In the genomic region with DNA sequence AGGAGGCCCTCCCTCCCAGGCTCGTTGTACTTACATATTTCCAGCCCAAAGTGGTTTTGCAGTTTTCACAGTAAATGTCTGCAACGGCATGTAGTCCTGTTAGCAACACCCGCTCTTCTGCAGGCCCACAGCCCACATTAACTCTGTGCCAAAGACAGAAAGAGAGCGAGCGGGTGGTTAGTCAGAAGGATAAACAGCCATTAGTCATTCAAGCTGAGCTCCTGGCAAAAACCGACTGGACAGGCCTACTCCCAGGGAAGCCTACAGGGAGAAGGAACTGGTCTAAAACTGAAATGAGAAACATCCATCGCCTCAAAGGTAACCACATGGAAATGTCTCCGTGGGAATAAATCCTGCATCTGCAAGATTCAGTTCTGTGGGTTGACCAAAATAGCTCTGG, we compare ENCODE assay signal across 11 mouse cellular contexts. TPM values are rescaled to one million over a fixed set of nuclear protein-coding genes. Genes with fewer than 3 reads are reported as not detected.
DNase-seq lines count a peak whose midpoint lies in the region; ATAC-seq and TF ChIP-seq lines count a peak whose summit lies in the region.
"Had no signal": no experiment of that assay in that cellular context is flagged by ENCODE, and none has a peak within 500 bp of the region (broad histone marks: within the 10 kb centered on the region; RNA-seq: fewer than 3 reads in every experiment).

No protein-coding gene starts in this region.

- WGBS in lung, embryonic 14.5 days: 46% methylated on average over 8 of the region's 8 CpGs
- 38% methylated on average over 8 of the region's 8 CpGs for WGBS in intestine, embryonic 15.5 days
- WGBS in hindbrain, embryonic 11.5 days: 81% methylated on average over 8 of the region's 8 CpGs

- H3K9me3 ChIP-seq in lung, embryonic 14.5 days (ENCODE audit: low read depth, low read length): no peaks in the 10 kb centered on the region
- no peaks in the 10 kb centered on the region for H3K9me3 ChIP-seq in intestine, embryonic 15.5 days
- H3K9me3 ChIP-seq in hindbrain, embryonic 11.5 days (ENCODE audit: control insufficient read depth, low read length): no peaks in the 10 kb centered on the region
- H3K9me3 ChIP-seq: G1E; limb, embryonic 15.5 days had no signal

- no peak for TF ChIP-seq CTCF in lung, embryonic 14.5 days (IDR thresholded peaks at IDR 0.05; ENCODE audit: low read depth)

- H3K9ac ChIP-seq in lung, embryonic 14.5 days: no peak overlapping the region
- no peak overlapping the region for H3K9ac ChIP-seq in intestine, embryonic 15.5 days
- H3K9ac ChIP-seq in hindbrain, embryonic 11.5 days (ENCODE audit: low read depth, low read length): no peak overlapping the region
- H3K9ac ChIP-seq: limb, embryonic 15.5 days had no signal

- H3K4me1 ChIP-seq in lung, embryonic 14.5 days (ENCODE audit: insufficient read depth): peaks cover 5% of the 10 kb centered on the region
- H3K4me1 ChIP-seq in intestine, embryonic 15.5 days (replicated peaks): peaks cover 9% of the 10 kb centered on the region; the same call in 1 of the 2 replicates
- peaks cover 7% of the 10 kb centered on the region; the same call in 1 of the 2 replicates for H3K4me1 ChIP-seq in hindbrain, embryonic 11.5 days (replicated peaks; ENCODE audit: control insufficient read depth, insufficient read depth, low read length)

- H3K4me2 ChIP-seq in lung, embryonic 14.5 days: no peak overlapping the region
- no peak overlapping the region for H3K4me2 ChIP-seq in intestine, embryonic 15.5 days (replicated peaks)
- H3K4me2 ChIP-seq in hindbrain, embryonic 11.5 days (replicated peaks; ENCODE audit: low read depth, low read length): no peak overlapping the region
- H3K4me2 ChIP-seq: limb, embryonic 15.5 days had no signal

- no peak overlapping the region for H3K4me3 ChIP-seq in lung, embryonic 14.5 days (ENCODE audit: low read depth, low read length)
- no peak overlapping the region for H3K4me3 ChIP-seq in intestine, embryonic 15.5 days (replicated peaks)
- no peak overlapping the region for H3K4me3 ChIP-seq in hindbrain, embryonic 11.5 days (ENCODE audit: low read depth, low read length)
- H3K4me3 ChIP-seq: limb, embryonic 15.5 days had no signal

- peak; percentile 60; the same call in 1 of the 2 replicates for ATAC-seq in lung, embryonic 14.5 days (ENCODE audit: insufficient read depth)
- ATAC-seq in intestine, embryonic 15.5 days: peak; percentile 55
- ATAC-seq in hindbrain, embryonic 11.5 days (ENCODE audit: low FRiP score): no peak

- H3K27ac ChIP-seq in lung, embryonic 14.5 days (ENCODE audit: low read depth): peak overlapping the region; percentile 64; the same call in 1 of the 2 replicates
- peak overlapping the region; percentile 44 for H3K27ac ChIP-seq in intestine, embryonic 15.5 days
- no peak overlapping the region for H3K27ac ChIP-seq in hindbrain, embryonic 11.5 days (ENCODE audit: low read depth, low read length)

- DNase-seq in adrenal gland, adult (ENCODE audit: inconsistent age in 2 of 2, low spot score in 1 of 2): peak; percentile 37 to 74
- DNase-seq in adrenal gland, postnatal 10 days: no peak
- peak; percentile 76 for DNase-seq in lung, embryonic 14.5 days
- DNase-seq in lung, postnatal 25 days (ENCODE audit: low spot score): no peak
- DNase-seq in right cerebral cortex, postnatal 25 days: peak; percentile 75
- no peak for DNase-seq in cerebellum, adult 11 months
- DNase-seq in hindbrain, embryonic 11.5 days (ENCODE audit: low spot score): no peak
- DNase-seq: cerebellum, adult 9-10 months had no signal

- H3K27me3 ChIP-seq in lung, embryonic 14.5 days (ENCODE audit: insufficient read depth, low read length): no peaks in the 10 kb centered on the region
- no peaks in the 10 kb centered on the region for H3K27me3 ChIP-seq in intestine, embryonic 15.5 days (replicated peaks)
- no peaks in the 10 kb centered on the region for H3K27me3 ChIP-seq in hindbrain, embryonic 11.5 days (ENCODE audit: control insufficient read depth, insufficient read depth, low read length)
- H3K27me3 ChIP-seq: limb, embryonic 15.5 days had no signal

- peaks cover 32% of the 10 kb centered on the region; the same call in 1 of the 2 replicates for H3K36me3 ChIP-seq in lung, embryonic 14.5 days (ENCODE audit: insufficient read depth)
- 0 out of 2 replicates have a peak, but pooled peaks cover 5% of the 10 kb centered on the region for H3K36me3 ChIP-seq in intestine, embryonic 15.5 days
- H3K36me3 ChIP-seq in hindbrain, embryonic 11.5 days (ENCODE audit: control insufficient read depth, insufficient read depth, low read length): no peaks in the 10 kb centered on the region
- H3K36me3 ChIP-seq: G1E had no signal

RNA-seq across cellular contexts. Expression of gene Ypel2, which starts 49.0 kb away (rescaled TPM):
- 10 to 100 TPM; 16.1 to 28.3 TPM for total RNA-seq in adrenal gland, postnatal 10 days (2021)
- polyA plus RNA-seq in lung, embryonic 14.5 days (2014; fragmentation: Nextera tagmentation; extraction: Ambion mirVana): 6.8 and 7.0 TPM in 2 replicates
- polyA plus RNA-seq in intestine, embryonic 15.5 days (2015; fragmentation: Nextera tagmentation; extraction: Ambion mirVana): 7.5 TPM in 2 replicates
- polyA plus RNA-seq in hindbrain, embryonic 11.5 days (2014; fragmentation: Nextera tagmentation; extraction: Ambion mirVana): 6.8 and 7.3 TPM in 2 replicates

Comparison
In these comparisons a context has a peak if more than half of its experiments do, and no peak if none do; other contexts are left out.
1. DNase-seq: peak in adrenal gland, adult (2 of 2), lung, embryonic 14.5 days (single experiment) and right cerebral cortex, postnatal 25 days (single experiment); none in adrenal gland, postnatal 10 days (single experiment), lung, postnatal 25 days (single experiment), cerebellum, adult 11 months (single experiment) and hindbrain, embryonic 11.5 days (single experiment).